Mouse (Mus musculus) naive thymus-derived CD4-positive, alpha-beta T cell, adult 2 months (primary cell): ENCODE measurements around the gene A830018L16Rik.
"Not testable (repeated sequence)": the region's sequence is repeated elsewhere in the genome, so short reads cannot be mapped to it uniquely, and the experiment has no call there.

Experiments used
- DNase-seq: peaks from one replicate; pipeline ENCODE4 v3.0.0-alpha.2; 2011; ENCODE audit warnings: low read depth

A830018L16Rik gene

GRCm38 (mm10) chr1:12000557-12000956 is 586.7 kb downstream of the A830018L16Rik start:
- DNase-seq = no peak

- DNase-seq = no peak
These were observed 595.1 kb downstream of the A830018L16Rik start for GRCm38 (mm10) chr1:12008789-12009550.

GRCm38 (mm10) chr1:12009551-12009846 is 595.6 kb downstream of the A830018L16Rik start:
- DNase-seq = no peak

- DNase-seq = no peak
These were observed 596.7 kb downstream of the A830018L16Rik start for GRCm38 (mm10) chr1:12010607-12011006.

- not testable (repeated sequence) for DNase-seq
These were observed 606.7 kb downstream of the A830018L16Rik start for GRCm38 (mm10) chr1:12020646-12021045.
